Mouse (Mus musculus): Measurements from ENCODE around the gene Armc9. TPM values are rescaled to one million over a fixed set of nuclear protein-coding genes. Genes with fewer than 3 reads are reported as not detected.

The Armc9 gene
- total and polyA plus RNA-seq, 3 experiments: 7.2 to 12.0 TPM; not detected in 1

DNA sequence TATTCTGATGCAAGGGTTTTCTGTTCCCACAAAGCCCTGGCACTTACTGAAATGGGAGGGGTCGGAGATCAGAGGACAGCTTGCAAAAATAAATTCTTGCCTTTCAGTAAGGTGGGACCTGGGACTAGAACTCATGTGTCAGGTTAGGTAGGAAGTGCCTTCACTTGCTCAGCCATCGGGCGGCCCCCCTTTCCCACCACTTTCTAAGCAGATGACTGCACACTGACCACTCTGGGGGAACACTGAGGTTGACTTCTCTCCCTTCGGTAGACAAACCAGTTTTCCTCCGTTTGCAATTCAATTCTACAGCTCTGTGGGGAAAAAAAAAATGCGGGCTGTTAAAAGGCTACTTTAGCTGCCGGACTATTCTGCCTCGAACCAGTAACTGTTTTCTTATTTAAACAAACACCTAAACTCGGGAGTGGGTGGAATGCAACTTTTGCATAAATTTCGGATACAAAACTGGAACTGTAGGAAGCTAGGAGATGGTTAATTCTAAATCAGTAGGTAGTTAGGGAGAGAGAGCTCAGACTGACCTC lies 157.0 kb downstream of the Armc9 start:
- Histone ChIP-seq H3K9ac (ENCODE audit: control insufficient read depth, low read depth, low read length, poor library complexity, severe bottlenecking) (no peak overlapping the region), H3K27me3 (ENCODE audit: control insufficient read depth in 1 of 2, insufficient read depth in 2 of 2, low read length in 2 of 2) (no peaks in the 10 kb centered on the region; a peak in 1 of 4 replicates), H3K9me3 (replicated peaks; ENCODE audit: insufficient read depth, low read length) (no peaks in the 10 kb centered on the region), H3K79me2 (ENCODE audit: control insufficient read depth, insufficient read depth, low read length, poor library complexity) (no peaks in the 10 kb centered on the region), H3K4me1 (ENCODE audit: control insufficient read depth in 1 of 2, insufficient read depth in 2 of 2, low read length in 2 of 2) (peaks cover 0 to 2% of the 10 kb centered on the region in 2 experiments; a peak in 1 of 4 replicates), H3K36me3 (ENCODE audit: control insufficient read depth in 1 of 2, insufficient read depth in 2 of 2, low read length in 2 of 2) (peaks cover 0 to 2% of the 10 kb centered on the region in 2 experiments; a peak in 1 of 4 replicates), H3K4me3 (ENCODE audit: control insufficient read depth in 1 of 2, insufficient read depth in 1 of 2, low read depth in 2 of 2, low read length in 2 of 2) (no peak overlapping the region), H3K27ac (ENCODE audit: control insufficient read depth, low read depth, low read length) (no peak overlapping the region)
- TF ChIP-seq ZC3H11A (IDR thresholded peaks at IDR 0.05; ENCODE audit: low read depth, low read length) (no peak), CHD2 (IDR thresholded peaks at IDR 0.05; ENCODE audit: low read length) (no peak), JUND (IDR thresholded peaks at IDR 0.05; ENCODE audit: low read depth, low read length) (no peak), SMC3 (IDR thresholded peaks at IDR 0.05; ENCODE audit: low read depth, low read length) (no peak)
- no peak for DNase-seq (ENCODE audit: low read depth, low spot score)

DNA sequence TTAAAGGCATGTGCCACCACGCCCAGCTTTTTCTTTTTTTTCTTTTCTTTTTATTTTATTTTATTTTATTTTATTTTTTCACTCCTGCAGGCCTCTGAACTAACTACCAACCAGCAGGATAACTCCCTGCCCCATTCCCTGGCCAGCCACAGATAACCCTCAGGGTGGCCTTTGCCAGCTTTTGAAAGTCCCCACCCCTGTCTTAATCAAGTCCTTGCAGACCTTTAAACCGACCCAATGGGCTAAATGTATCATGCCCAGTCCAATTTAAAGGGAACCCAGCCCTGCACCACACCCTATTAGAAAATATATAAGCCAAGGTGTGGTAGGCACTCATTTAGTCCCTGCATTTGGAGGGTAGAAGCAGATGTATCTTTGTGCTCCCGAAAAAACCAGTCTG lies 157.7 kb downstream of the Armc9 start:
- peaks cover 0 to 2% of the 10 kb centered on the region in 2 experiments; a peak in 1 of 4 replicates for H3K36me3 ChIP-seq (ENCODE audit: control insufficient read depth in 1 of 2, insufficient read depth in 2 of 2, low read length in 2 of 2)
- H3K4me1 ChIP-seq (ENCODE audit: control insufficient read depth in 1 of 2, insufficient read depth in 2 of 2, low read length in 2 of 2): peaks cover 0 to 2% of the 10 kb centered on the region in 2 experiments; a peak in 1 of 4 replicates
- no peaks in the 10 kb centered on the region for H3K79me2 ChIP-seq (ENCODE audit: control insufficient read depth, insufficient read depth, low read length, poor library complexity)
- H3K9me3 ChIP-seq (replicated peaks; ENCODE audit: insufficient read depth, low read length): no peaks in the 10 kb centered on the region
- TF ChIP-seq MAX (IDR thresholded peaks at IDR 0.05; ENCODE audit: low read length) (no peak), NELFE (IDR thresholded peaks at IDR 0.05; ENCODE audit: low read depth, low read length) (no peak), POLR2A (IDR thresholded peaks at IDR 0.05; ENCODE audit: control insufficient read depth in 1 of 2, insufficient read depth in 1 of 2, low read depth in 1 of 2, low read length in 2 of 2, poor library complexity in 1 of 2) (no peak), GATA1 (IDR thresholded peaks at IDR 0.05; ENCODE audit: low read depth, low read length) (no peak), RCOR1 (IDR thresholded peaks at IDR 0.05; ENCODE audit: low read depth, low read length) (no peak), CHD2 (IDR thresholded peaks at IDR 0.05; ENCODE audit: low read length) (no peak), HCFC1 (IDR thresholded peaks at IDR 0.05; ENCODE audit: low read depth, low read length) (no peak), ELF1 (IDR thresholded peaks at IDR 0.05; ENCODE audit: low read depth, low read length) (no peak), NRF1 (IDR thresholded peaks at IDR 0.05; ENCODE audit: insufficient read depth, low read depth, low read length, poor library complexity, severe bottlenecking) (no peak), USF1 (IDR thresholded peaks at IDR 0.05; ENCODE audit: low read depth, low read length) (no peak)
- H3K9ac ChIP-seq (ENCODE audit: control insufficient read depth, low read depth, low read length, poor library complexity, severe bottlenecking): no peak overlapping the region
- no peak overlapping the region for H3K4me3 ChIP-seq (ENCODE audit: control insufficient read depth in 1 of 2, insufficient read depth in 1 of 2, low read depth in 2 of 2, low read length in 2 of 2)
- H3K27ac ChIP-seq (ENCODE audit: control insufficient read depth, low read depth, low read length): no peak overlapping the region
- no peak for DNase-seq (ENCODE audit: low read depth, low spot score)
- H3K27me3 ChIP-seq (ENCODE audit: control insufficient read depth in 1 of 2, insufficient read depth in 2 of 2, low read length in 2 of 2): no peaks in the 10 kb centered on the region; a peak in 1 of 4 replicates

DNA sequence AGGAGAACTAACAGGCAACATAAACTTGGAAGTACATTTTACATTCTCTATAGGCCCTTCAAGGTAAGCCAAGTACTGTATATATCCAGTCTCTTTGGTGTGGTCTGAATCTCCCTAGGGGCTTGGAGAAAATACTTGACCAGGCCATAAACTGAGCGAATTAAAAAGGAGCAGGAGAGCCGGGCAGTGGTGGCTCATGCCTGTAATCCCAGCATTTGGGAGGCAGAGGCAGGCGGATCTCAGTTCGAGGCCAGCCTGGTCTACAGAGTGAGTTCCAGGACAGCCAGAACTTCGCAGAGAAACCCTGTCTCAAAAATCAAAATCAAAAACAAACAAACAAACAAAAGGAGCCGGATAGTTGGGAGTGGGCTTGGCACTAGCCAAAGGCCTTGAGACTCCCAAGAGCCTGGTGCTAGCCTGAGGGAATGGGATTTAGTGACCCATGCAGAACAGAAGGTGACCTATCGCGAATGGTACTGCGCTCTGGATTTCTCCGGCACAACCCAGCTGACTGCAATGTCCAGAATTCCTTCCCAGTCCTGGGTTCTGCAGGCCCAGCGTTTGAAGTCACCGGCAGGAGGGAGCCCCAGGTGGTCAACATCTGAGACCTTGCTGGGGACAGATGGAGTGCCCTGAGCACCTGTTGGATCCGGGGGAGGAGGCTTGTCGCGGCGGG lies 158.7 kb downstream of the Armc9 start:
- H3K27ac ChIP-seq (ENCODE audit: control insufficient read depth, low read depth, low read length): no peak overlapping the region
- no peaks in the 10 kb centered on the region; a peak in 1 of 4 replicates for H3K27me3 ChIP-seq (ENCODE audit: control insufficient read depth in 1 of 2, insufficient read depth in 2 of 2, low read length in 2 of 2)
- H3K9me3 ChIP-seq (replicated peaks; ENCODE audit: insufficient read depth, low read length): no peaks in the 10 kb centered on the region
- H3K4me1 ChIP-seq (ENCODE audit: control insufficient read depth in 1 of 2, insufficient read depth in 2 of 2, low read length in 2 of 2): peaks cover 0 to 2% of the 10 kb centered on the region in 2 experiments; a peak in 1 of 4 replicates
- no peaks in the 10 kb centered on the region for H3K79me2 ChIP-seq (ENCODE audit: control insufficient read depth, insufficient read depth, low read length, poor library complexity)
- peaks cover 0 to 2% of the 10 kb centered on the region in 2 experiments; a peak in 1 of 4 replicates for H3K36me3 ChIP-seq (ENCODE audit: control insufficient read depth in 1 of 2, insufficient read depth in 2 of 2, low read length in 2 of 2)
- no peak overlapping the region for H3K9ac ChIP-seq (ENCODE audit: control insufficient read depth, low read depth, low read length, poor library complexity, severe bottlenecking)
- DNase-seq (ENCODE audit: low read depth, low spot score): no peak
- no peak overlapping the region for H3K4me3 ChIP-seq (ENCODE audit: control insufficient read depth in 1 of 2, insufficient read depth in 1 of 2, low read depth in 2 of 2, low read length in 2 of 2)
- no peak for TF ChIP-seq SIN3A (IDR thresholded peaks at IDR 0.05; ENCODE audit: low read length)
- no peak for TF ChIP-seq EP300 (IDR thresholded peaks at IDR 0.05; ENCODE audit: low read depth in 1 of 2, low read length in 2 of 2)
- no peak for TF ChIP-seq POLR2AphosphoS2 (IDR thresholded peaks at IDR 0.05; ENCODE audit: low read length)
- no peak for TF ChIP-seq RCOR1 (IDR thresholded peaks at IDR 0.05; ENCODE audit: low read depth, low read length)
- TF ChIP-seq ELF1 (IDR thresholded peaks at IDR 0.05; ENCODE audit: low read depth, low read length): no peak
- no peak for TF ChIP-seq BHLHE40 (IDR thresholded peaks at IDR 0.05; ENCODE audit: borderline replicate concordance, low read depth, low read length)
- TF ChIP-seq CHD2 (IDR thresholded peaks at IDR 0.05; ENCODE audit: low read length): no peak
- TF ChIP-seq ZKSCAN1 (IDR thresholded peaks at IDR 0.05; ENCODE audit: low read depth, low read length): no peak
- TF ChIP-seq CHD1 (IDR thresholded peaks at IDR 0.05; ENCODE audit: low read depth, low read length): no peak
- TF ChIP-seq TAL1 (IDR thresholded peaks at IDR 0.05; ENCODE audit: low read length): no peak
- TF ChIP-seq POLR2AphosphoS5 (IDR thresholded peaks at IDR 0.05; ENCODE audit: borderline replicate concordance, low read depth, low read length): no peak
- TF ChIP-seq CTCF (IDR thresholded peaks at IDR 0.05 in 2 of 3, conservative IDR thresholded peaks at IDR 0.05 in 1 of 3; ENCODE audit: control insufficient read depth in 1 of 3, insufficient read depth in 1 of 3, low read depth in 2 of 3, low read length in 3 of 3, poor library complexity in 1 of 3, severe bottlenecking in 1 of 3): no peak
- no peak for TF ChIP-seq MAX (IDR thresholded peaks at IDR 0.05; ENCODE audit: low read length)
- TF ChIP-seq ZMIZ1 (IDR thresholded peaks at IDR 0.05; ENCODE audit: low read depth, low read length): no peak
- no peak for TF ChIP-seq SMC3 (IDR thresholded peaks at IDR 0.05; ENCODE audit: low read depth, low read length)
- TF ChIP-seq ETS1 (IDR thresholded peaks at IDR 0.05; ENCODE audit: low read depth, low read length): no peak
- no peak for TF ChIP-seq ZNF384 (IDR thresholded peaks at IDR 0.05; ENCODE audit: low read depth, low read length)
